Mouse (Mus musculus) cerebellum, postnatal 14 days (tissue): Measurements from ENCODE around the gene Ap2m1.
"Not testable (repeated sequence)": the region's sequence is repeated elsewhere in the genome, so short reads cannot be mapped to it uniquely, and the experiment has no call there.

Experiments
- DNase-seq, 2 experiments: peaks; one replicate each; pipeline ENCODE4 v3.0.0; 2021; ENCODE audit warnings: mixed read lengths in 2 of 2

The Ap2m1 gene

DNA sequence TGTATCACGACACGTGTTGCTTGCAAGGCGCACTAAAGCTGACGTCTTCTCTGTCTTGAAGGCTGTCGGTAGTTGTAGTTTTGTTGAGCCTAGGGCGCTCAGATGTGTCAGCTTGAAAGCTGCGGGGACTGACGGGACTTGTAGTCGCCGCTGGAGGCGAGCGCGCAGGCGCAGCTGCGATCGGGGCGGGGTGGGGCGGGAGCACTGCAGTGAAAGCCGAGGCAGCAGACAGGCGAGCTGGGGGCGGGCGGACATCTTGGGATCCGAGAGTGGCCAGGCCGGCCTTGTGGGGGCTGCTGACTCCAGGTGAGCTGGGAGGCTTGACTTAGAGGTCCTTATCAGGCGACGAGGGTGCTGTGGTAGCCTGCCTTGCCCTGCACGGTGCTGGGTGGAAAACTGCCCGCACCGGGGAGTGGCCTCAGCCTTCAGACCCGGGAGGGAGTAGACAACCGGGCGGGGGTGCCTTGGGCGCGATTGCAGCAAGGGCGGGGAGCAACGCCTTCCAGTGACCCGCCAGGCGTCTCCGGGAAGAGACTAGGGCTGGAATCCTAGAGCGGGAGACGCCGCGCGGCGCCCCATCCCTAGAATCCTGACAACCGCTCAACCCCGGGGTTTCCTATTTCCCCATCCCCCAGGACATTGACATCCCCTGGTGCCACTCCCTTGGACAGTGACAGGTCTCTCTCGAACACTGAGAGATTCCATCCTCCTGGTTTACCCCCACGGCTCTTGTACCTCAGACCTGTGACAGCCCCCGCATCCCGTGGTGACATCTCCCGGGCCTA lies at the start of gene Ap2m1:
Gene Ap2m1, plus strand, starts transcription at position 183 of the 785 bp plus-strand sequence.
- peak; percentile 94 to 96 for DNase-seq

DNA sequence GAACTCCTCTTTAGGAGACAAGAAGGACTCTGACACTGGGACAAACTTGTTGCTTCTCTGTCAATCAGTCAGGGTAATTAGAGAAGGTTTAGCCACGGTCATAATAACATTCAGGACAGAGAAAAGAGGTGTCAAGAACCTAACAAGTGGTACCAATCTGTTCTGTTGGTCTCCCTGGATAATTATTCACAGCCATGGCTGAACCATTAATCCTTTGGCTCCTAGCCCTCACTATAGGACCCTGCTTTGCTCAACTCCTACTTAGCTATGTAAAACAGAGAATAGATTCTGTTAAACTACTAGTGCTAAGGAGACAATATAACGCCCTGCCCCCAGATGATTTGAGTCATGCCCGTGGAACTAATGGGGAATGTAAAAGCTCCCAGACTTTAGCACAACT lies 49.2 kb upstream of the Ap2m1 start:
- no peak for DNase-seq

DNA sequence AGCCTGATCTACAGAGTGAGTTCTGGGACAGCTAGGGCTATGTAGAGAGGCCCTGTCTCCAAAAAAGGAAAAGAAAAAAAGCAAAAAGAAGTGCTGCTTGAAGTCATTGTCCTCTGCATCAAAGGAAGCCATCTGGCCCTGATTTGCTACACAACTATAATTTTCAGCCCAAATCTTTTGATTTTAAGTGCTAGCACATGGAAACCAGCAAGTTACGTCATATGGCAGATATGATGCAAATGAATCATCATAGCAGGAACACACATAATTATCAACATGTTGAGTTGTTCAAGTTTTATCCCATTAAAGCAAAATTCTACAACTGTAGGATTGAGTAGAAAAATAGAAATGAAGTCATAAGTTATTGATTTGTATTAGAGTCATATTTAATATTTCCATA lies 47.1 kb upstream of the Ap2m1 start:
- no peak for DNase-seq

DNA sequence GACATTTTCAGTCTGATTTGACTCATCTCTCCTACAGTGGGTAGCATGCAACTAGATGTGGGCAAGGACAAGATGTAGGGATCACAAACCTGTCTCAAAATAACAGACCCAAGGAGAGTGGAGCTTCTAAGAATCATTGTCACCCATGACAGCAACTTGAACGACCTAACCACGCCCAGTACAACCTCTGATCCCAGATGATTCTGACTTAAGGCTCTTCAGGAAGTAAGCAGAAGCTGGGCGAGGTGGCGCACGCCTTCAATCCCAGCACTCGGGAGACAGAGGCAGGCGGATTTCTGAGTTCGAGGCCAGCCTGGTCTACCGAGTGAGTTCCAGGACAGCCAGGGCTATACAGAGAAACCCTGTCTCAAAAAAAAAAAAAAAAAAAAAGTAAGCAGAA lies 46.5 kb upstream of the Ap2m1 start:
- not testable (repeated sequence) for DNase-seq

DNA sequence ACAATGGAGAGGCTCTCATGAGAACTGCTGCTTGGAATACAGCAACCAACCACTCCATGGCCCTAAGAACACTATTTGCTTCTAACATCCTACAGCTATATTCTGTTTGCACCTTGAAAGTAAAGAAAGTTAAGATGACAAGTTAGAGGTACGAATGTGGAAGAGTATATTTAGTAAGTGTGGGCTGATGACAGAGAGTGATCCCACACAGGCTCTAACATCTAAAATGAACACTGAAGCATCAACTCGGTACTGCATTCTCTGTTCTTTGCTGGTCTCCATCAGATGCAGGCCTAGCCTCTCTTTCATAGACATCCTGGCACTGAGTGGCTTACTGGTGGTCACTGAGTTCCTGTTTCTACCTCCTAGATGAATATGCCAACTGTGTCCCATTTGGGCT lies 46.0 kb upstream of the Ap2m1 start:
- DNase-seq, result no peak

DNA sequence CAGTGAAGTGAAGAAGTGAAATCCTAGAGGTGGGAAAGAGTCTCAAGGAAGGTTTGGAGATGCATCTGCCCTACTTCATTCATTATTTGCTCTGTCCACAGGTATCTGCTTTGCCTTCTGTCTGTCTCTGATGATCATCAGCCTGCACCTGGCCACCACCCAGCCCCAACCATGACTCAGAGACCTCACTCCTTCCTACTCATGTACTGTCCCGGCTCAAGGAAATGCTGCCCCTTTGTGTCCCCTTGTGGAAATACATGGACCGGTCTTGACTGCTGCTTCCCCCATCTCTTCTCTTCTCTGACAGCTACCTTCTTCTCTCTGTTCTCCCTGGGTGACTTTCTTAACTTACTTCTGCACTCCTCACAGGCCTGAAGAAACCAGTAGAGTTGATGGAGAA lies 44.7 kb upstream of the Ap2m1 start:
- DNase-seq, result no peak

DNA sequence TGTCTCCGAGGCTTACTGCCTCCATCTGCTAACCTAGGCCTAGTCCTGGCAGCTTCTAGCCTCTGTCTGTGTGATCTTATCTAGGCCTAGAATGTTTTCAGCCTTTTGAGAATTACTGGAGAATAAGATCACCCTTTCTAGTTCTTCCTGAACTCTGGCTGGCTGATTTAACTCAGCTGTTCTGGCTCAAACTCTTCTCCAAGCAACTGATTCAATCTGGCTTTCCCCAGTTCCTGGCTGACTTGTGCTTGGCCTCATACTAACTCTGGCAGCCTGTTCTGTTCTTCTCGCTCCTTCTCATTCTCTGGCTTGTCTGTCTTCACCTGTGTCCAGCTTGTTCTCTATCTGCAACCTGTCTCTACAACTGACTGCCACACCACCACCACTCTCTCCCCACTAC lies 44.0 kb upstream of the Ap2m1 start:
- no peak for DNase-seq

DNA sequence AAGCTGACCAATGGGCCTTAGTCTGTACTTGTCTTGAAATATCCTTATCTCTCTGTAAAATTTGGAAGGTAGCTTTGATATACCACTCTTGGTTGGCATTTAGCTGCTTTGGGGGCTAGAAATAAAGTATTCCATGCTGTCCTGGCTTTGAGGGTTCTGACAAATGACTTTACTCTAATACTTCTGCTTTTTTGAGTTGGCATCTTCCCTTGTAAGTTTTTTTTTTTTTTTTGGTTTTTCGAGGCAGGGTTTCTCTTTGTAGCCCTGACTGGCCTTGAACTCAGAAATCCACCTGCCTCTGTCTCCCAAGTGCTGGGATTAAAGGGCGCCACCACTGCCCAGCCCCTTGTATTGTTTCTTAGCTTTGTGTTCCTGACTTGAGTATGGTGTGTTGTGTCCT lies 41.8 kb upstream of the Ap2m1 start:
- no peak for DNase-seq

DNA sequence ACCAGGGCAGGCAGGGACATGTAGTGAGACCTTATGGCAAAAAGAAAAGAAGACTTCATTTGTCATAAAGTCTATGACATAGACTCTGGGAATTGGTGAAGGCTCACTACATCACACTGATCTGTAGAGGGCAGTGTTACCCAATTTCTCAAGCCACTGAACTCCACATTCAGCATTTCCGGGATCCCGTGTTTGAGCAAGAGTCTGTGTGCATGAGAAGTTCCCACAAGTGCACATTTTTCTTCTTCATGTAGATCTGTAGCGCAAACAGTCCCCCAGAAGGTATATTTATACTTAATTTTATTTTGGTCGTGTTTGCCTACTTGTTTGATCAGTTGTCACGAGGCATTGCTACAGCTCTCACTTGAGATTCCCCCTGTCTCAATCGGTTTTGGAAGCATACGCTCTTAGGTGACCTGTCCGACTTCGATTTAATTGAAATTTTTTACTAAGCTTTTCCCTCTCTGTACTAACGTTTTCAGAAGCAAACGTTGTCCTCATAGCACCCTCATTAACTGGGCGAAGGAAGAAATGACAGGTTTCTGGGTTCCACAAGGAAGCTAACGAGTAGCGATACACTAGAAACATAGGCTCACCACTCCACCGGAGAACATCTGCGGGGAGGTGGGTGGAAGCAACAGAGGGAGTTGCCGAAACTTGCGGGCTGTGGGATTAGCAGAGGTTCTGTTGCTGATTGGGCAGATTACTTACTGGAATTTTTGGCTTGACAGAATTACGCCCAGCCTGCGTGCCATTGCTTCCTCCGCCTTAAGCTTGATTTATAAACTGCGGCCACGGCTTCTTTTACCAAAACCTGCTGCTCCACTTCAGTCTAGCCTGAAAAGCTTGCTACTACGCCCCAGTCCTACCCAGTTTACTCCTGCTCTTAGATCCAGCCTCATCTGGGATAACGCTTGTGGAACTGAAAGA lies 38.3 kb upstream of the Ap2m1 start:
- DNase-seq, result peak; percentile 67 to 75

DNA sequence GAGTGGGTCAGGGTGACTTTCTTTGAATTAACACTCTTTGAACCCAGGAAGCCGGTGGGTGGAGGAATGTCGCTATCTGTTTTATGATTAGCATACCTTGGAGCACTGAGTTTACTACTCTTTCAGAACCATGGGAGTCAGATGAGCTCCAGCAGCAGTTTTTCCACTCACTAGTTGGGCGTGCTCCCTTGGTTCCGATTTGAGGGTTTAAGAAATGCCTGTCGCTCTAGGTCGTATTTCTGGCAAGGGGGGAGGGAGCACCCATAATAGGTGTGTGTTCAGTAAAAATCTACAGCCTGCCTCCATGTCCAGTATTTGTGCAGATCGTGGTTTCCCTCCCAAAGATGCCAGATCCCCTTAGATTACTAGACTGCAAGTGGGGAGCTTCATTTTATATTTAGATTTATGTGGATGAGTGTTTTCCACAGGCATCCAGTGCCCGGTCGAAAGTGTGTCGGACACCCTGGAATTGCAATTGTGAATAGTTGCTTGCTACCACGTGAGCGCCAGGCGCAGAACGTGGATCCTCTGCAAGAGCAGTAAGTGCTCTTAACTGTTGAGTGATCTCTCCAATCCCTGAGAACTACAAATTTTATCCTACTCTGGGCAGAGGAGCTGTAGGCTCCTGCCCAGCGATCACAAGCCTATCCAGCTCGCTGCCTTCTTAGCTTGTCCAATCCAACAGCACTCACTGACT lies 37.1 kb upstream of the Ap2m1 start:
- DNase-seq, result no peak

DNA sequence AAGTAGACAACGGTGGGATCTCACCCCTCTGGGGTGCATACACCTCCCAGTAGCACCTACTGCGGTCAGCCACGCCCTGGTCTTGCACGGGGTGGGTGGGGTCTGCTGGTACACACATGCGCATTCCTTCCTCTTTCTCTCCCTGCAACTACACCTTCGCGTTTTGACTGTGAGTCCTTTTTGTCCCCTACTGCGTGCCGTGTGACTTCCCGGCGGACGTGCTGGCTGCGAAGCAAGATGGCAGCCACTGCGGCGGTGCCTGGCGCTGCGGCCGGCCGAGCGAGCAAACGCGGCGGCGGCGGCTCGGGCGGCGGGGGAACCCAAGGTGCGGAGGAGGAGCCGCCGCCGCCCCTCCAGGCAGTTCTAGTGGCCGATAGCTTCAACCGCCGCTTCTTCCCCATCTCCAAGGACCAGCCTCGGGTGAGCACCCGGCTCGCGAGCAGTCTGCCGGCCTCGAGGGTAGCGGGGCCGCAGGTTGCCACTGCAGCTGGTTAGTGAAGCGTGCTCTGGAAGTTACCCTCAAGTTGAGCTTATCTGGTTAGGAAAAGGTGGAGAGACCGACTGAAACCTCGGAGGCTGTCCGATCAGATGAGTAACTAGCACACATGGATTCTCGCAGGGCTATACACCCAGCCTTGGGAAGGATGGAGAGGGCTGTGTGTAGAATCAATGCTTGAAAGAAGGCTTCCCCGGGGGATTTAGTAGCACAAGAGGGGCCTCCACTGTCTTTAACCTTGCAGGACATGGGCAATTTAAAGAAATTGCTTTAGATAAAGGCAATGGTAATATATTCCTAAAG lies 36.4 kb upstream of the Ap2m1 start, which contains the start of gene Eif2b5:
Gene Eif2b5, plus strand, starts transcription at position 141 of the 799 bp plus-strand sequence.
- DNase-seq, result peak; percentile 92 to 95

DNA sequence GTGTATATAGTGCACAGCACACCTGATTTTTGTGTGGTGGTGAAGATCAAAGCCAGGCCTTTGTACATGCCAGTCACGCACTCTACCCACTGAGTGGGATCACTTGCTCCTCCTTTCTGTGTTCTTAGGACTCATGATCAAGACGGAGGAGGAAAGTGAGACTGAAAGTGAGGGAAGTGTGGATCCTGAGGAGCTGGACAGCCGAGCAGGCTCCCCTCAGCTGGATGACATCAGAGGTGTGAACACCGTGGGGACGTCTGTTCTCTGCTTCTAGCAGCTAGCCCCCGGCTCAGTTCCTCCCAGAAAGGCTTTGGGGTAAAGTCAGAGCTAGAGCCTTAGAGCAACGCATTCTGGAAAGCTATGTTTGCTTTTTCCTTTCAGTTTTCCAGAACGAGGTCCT lies 29.3 kb upstream of the Ap2m1 start:
- no peak for DNase-seq

DNA sequence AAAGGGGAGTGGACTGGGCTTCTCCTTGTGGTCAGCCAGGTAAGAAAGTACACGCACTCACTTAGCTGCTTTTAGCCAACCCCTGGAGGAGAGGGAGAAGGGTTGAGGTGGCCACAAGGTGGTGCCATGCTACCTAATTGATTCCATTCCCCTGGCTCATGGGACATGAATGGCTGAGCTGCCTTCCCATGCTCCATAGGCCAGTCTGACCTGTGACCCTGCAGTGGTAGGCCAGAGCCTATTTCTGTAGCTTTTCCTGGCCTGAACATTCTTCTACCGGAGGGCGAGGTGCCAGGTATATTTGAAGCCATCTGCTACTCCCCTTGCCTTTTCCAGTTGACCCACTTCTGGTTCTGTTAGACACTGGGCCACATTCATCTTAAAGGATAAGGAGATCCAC lies 25.9 kb upstream of the Ap2m1 start:
- DNase-seq, result peak; percentile 69 to 73

DNA sequence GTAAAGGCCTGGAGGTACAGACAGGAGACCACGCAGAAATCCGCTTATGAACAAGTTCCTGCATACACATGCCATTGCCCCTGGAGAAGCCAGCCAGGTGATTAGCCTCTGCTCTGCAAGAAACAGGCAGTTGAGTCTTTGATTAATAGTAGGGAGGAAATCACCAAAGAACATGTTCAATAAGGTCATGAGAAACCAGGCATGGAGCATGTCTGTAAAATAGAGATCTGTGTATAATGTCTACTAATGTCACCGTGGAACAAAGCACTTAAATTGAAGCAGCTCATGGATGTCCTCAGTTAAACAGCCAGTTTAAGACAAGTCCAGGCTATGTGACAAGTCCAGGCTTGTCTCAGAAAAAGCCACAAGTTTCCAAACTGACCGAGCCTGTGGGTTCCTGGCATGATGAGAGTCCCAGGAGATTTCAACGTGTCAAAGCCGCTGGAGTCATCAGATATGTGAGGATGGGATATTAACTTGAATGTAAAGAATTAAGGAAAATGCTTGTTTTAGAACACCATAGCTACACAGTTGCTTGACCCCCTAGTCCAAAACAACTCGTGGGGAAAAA lies 23.9 kb upstream of the Ap2m1 start:
- no peak for DNase-seq

DNA sequence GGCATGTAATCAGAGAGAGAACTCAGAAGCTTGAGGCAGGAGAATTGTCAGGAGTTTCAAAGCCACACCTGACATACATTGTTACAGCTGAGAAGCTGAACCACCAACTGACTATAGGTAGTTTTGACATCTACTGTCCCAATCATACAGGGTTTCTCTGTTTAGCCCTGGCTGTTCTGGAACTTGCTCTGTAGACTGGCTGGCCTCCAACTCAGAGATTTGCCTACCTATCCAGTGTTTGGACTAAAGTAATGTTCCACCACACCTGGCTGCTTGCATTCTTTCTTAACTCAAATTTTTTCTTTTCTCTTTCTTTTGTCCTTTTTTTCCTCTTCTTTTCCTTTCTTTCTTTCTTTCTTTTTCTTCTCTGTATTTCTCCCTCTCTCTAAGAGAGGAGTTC lies 19.2 kb upstream of the Ap2m1 start:
- DNase-seq, result peak in 1 of 2 experiments; percentile 41

DNA sequence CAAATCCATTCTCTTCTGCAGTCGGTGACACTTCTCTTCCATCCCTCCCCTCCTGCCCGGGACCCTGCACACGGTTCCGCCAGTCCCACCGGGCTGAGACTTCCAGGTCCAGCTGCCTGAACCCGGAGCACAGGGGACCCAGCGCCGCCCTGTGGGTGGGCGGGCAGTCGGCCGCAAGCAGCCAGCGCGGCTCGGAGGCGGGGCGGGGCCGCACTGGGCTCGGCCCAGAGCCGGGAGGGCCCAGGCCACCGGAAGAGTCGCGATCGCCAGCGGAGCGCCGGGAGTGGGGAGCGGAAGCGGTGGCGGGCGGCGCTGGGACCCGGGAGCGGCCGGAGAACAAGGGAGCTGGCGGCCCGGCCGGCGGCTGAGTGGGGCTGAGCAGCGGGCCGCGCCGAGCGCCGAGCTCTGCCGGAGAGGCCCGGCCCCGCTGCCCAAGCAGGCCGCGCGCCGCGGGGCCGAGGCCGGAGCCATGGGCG lies 18.5 kb upstream of the Ap2m1 start, which contains the start of gene Dvl3:
Gene Dvl3, plus strand, starts transcription at position 257 of the 476 bp plus-strand sequence.
- peak; percentile 89 to 92 for DNase-seq

DNA sequence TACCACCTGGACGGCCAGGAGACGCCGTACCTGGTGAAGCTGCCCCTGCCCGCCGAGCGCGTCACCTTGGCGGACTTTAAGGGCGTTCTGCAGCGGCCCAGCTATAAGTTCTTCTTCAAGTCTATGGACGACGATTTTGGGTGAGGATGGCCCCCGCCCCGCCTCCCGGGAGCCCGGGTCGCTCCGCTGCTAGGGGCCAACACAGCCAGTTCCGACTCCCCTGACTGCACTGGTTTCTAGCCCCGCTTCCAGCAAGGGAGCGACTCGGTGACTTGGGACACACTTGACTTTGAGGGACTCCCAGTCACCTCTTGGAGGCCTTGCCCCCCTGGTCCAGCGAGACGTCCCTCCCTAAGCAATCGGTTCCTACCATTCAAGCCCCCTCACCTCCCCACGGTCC lies 18.1 kb upstream of the Ap2m1 start:
- peak in 1 of 2 experiments; percentile 48 for DNase-seq

DNA sequence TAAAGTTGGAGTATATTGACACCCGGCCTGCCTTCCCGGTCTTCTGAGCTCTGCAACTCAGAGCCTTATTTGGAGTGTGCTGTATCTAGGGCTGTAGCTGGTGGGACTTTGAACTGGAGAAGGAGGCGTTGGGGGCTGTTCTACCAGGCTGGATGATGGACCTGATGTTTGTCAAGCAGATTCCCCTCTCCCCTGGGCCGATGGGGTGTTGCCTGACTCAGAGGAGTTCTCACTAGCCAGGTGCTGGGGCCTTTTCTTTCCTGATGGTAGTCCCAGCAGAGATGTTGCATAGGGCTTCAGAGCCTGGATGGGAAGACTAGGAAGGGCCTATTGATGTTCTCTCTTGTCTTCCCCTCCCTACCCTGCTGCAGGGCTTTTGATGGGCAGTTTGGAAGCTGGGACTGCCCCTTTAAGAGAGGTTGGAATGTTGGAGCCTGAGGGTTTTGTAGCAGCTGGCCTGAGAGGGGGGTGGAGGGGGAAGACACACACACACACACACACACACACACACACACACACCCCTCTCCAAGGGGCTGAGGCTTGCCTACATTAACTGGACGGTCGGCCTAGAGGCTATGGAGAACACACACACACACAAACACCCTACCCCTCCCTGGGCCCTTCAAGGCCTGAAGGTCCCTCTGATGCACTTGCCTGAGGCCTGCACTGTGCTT lies 17.4 kb upstream of the Ap2m1 start:
- peak; percentile 53 to 70 for DNase-seq

DNA sequence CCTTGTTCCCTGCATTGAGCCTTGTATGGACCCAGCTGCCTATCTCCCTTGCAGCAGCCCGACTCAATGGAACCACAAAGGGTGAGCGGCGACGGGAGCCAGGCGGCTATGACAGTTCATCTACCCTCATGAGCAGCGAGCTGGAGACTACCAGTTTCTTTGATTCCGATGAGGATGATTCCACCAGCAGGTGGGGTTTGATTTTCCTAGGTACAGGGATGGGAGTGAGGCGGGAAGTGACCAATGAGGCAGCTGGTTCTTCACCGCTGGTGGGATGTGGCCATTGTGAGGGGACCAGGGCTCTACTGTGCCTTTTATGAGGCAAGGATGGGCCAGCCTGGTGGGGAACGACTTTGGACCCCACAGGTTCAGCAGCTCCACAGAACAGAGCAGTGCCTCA lies 11.4 kb upstream of the Ap2m1 start:
- no peak for DNase-seq

DNA sequence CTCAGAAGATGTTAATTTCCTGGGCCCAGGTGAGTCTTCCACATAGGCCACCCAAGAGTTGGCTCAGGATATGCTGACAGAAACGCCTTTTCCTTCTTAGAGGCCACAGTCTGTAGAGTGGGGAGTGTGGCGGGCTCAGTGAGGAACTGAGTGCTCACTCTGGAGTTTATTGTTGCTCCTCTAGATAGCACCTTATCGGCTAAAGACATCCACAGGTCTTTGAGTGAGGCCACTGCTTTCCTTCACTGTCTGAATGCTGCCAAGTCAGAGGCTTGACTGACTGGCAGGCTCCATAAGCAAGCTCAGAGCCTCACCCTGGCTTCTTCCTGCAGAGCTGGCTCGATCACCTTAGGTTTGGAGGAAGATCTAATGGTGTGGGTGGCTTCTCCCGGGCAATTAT lies 6.5 kb upstream of the Ap2m1 start:
- no peak for DNase-seq

DNA sequence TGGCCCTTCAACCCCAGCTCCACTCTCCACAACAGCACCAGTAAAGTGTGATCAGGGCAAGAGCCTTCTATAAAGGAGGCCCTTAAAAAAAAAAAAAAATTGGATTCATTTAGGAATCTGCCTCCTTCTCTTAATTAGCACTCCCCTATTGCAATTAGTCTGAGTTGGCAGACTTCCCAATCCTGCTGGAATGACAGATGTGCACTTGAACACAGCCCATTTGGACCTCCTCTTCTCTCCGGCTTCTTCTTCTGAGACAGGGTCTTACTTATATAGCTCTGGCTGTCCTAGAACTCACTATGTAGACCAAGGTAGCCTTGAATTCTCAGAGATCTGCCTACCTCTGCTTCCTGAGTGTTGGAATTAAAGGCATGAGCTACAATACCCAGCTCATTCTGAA lies 5.9 kb upstream of the Ap2m1 start:
- peak; percentile 40 to 46 for DNase-seq
